Mouse (Mus musculus) urinary bladder, adult 2 months (tissue): ENCODE measurements around the gene Olfr767. TPM values are rescaled to one million over a fixed set of nuclear protein-coding genes. Genes with fewer than 3 reads are reported as not detected.
"Not testable (repeated sequence)": the region's sequence is repeated elsewhere in the genome, so short reads cannot be mapped to it uniquely, and the experiment has no call there.

Source experiments
- DNase-seq: peaks from one replicate; pipeline ENCODE4 v3.0.0; 2022; ENCODE audit warnings: low spot score
- polyA plus RNA-seq: library from polyadenylated mRNA; depleted of rRNA; stranded (reverse); fragments of >200 nt; gene quantifications from 2 replicates; pipeline ENCODE4 v1.2.3, GENCODE M21; 2012; rRNA removed

Gene Olfr767
- polyA plus RNA-seq: not detected in 2 replicates

DNA sequence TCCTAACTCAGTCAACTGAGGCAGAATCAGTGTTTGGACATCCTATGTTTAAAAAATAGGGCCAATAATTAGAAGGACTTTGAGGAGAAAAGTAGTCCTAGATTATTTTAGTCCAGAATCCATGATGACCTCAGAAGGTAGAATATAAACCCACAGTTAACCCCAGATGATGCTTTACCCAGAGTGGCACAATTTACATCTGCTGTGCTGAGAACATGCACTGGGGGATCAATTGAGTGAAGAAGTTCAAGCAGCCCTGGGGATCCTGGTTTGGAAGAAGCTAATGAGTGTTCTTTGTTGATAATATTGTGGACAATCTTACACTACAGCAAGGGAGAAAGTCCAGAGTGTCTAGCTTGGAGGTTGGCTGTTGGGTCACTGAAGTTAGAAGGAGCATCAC, at the start of gene Olfr767:
Olfr767 (minus strand) TSS at position 101 of the 400 bp plus-strand sequence.
- not testable (repeated sequence) for DNase-seq

DNA sequence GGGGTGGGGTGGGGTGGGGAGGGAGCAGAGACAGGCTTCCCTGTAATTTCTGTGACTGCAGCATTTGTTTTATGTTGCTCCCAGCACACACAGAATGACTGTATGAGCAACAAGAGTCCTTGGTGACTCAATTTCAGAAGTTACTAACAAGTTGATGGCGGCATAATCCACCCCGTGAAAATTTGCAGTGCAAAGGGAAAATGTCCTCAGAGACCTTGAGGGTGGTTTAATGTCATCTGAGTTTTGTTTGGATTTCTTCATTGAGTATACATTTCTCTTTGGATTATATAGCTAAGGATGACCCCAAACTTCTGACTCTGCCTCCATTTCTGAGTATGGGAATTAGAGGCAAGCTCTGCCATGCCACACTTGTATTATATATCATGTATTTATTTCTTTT, 35.1 kb upstream of the Olfr767 start, which contains the start of gene Olfr769:
Olfr769 (minus strand) TSS at position 101 of the 400 bp plus-strand sequence.
- no peak for DNase-seq

DNA sequence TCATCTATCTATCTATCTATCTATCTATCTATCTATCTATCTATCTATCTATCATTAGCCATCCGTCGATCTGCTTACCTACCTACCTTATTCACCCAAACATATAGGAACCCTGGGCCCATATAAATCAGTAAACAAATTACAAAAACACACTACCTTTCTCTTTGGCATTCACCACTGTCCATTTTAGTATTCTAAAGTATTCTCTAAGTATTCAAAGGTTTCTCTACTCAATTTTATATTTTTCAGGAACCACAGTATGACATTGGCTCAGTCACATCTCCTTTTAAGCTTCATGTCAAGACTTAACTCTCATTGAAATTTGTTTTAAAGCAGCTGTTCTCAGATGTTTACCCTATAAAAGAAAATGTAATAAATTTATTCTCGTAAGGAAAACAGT, 32.4 kb upstream of the Olfr767 start:
- DNase-seq: no peak

DNA sequence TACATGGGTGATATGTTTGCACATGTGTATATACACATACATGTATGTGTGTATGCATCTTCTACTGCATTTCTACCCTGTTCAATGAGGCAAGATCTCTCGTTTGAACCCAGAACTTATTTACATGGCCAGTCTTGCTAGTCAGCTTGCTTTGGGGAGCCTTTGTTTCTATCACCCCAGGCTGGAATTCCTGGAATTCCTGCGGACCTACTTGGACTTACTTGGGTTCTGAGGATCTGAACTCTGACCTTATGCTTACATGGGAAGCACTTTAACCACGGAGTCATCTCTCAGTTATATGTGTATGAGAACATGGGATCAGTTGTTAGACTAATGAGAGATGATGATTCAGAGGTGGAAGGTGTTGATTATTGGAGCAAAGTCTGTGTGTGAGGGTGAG, 18.5 kb upstream of the Olfr767 start:
- no peak for DNase-seq

DNA sequence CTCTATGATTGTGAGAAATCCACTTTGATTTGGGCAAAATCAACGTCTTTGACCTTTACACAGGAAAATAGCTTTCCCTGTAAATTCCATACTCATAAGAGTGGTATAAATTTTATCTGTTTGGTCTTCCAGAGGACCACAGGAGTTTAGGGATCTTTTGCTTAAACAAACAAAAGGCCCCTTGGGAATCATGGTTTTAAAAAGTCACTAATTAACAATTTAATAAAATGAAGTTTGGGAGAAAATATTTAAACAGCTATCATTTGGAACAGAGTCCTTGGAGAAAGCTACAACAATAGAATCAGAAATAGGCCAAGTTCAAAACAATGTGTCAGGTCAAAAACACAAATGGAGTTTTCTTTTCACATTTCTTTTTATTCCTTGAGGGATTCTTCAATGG, 16.6 kb upstream of the Olfr767 start, which contains the start of gene Olfr768:
Olfr768 (minus strand) TSS at position 101 of the 400 bp plus-strand sequence.
- no peak for DNase-seq

DNA sequence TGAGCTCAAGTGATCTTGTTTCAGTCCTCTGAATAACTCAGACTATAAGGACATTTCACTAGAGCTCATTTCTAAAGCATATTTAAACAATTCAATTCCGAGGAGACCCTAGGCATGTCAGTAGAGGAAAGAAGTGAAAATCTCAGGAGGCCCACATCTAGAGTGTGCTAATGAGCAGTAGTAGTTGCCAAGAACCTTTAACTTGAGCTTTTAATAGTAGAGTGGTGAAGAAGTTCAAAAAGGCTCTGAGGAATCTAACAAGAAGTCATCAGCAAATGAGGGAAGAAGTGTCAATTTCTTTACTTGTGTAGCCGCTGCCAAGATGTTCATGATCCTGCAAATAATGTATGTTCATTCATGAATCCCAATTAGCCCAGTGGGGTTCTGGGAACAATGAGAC, 13.8 kb downstream of the Olfr767 start, which contains the start of gene Olfr766-ps1:
Olfr766-ps1 (minus strand) TSS at position 101 of the 400 bp plus-strand sequence.
- no peak for DNase-seq

DNA sequence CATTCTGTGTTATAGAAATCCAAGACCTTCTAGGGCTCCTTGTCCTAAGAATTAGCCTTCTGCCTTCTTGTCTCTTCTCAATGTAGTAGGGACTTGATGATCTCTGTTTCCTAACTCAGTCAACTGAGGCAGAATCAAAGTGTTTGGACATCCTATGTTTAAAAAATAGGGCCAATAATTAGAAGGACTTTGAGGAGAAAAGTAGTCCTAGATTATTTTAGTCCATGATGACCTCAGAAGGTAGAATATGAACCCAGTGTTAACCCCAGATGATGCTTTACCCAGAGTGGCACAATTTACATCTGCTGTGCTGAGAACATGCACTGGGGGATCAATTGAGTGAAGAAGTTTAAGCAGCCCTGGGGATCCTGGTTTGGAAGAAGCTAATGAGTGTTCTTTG, 32.8 kb downstream of the Olfr767 start, which contains the start of gene Olfr765:
Olfr765 (minus strand) TSS at position 101 of the 400 bp plus-strand sequence.
- not testable (repeated sequence) for DNase-seq

DNA sequence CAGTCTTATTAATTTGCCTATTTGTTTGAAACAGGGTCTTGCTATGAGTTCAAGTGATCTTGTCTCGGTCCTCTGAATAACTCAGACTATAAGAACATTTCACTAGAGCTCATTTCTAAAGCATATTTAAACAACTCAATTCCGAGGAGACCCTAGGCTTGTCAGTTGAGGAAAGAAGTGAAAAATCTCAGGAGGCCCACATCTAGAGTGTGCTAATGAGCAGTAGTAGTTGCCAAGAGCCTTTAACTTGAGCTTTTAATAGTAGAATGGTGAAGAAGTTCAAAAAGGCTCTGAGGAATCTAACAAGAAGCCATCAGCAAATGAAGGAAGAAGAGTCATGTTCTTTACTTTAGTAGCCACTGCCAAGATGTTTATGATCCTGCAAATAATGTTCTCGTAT, 42.9 kb downstream of the Olfr767 start, which contains the start of gene Olfr764-ps1:
Olfr764-ps1 (minus strand) TSS at position 101 of the 400 bp plus-strand sequence.
- DNase-seq: no peak

DNA sequence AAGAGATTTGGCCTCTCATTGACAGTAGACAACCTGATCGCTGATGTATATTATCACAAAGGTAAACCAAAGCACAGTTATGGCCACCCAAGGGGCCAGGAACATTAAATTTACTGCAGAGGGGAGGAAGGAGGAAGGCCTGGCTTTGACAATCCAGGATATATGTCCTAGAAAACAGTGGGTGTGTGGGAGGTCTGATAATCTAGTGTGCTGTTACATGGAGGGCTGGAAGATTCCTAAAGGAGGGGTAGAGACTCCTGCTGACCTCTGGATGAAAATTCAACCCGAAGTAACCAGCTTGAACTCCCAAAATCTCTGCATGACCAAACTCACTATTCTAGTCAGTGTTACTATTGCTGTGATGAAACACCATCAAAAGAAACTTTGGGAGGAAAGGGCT, 54.4 kb downstream of the Olfr767 start:
- no peak for DNase-seq

DNA sequence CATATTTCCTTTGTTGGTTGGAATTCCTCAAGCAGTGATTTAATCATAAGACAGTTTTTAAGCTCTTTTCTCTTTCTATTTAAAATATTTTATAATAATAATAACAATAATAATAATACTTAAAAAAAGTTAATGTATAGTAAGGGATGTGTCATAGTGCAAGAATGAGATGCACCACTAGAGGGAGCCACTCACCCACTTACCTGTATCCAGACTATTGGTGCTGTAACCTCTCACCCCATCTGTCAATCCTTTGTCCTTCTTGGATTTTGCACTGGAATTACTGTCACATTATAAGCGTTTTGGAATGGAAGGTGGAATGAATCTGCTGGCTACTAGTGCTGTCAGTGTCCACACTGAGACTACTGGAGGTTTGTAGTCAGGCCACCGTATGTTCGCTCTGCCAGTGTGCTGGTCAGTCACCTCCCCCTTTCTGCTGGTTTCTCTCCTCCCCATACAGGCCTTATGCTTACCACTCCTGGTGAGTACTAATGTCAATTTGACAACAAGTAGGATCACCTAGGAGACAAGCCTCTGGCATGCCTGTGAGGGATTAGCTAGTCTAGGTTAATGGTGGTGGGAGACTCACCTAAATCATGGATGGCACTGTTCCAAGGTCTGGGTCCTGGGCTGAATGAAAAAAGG, 56.6 kb downstream of the Olfr767 start:
- no peak for DNase-seq

Other genes starting within 250 kb of the Olfr767 start
- 1.7 and 2.3 TPM in 2 replicates for gene Gdf11, start 191.2 kb downstream of the Olfr767 start, polyA plus RNA-seq
- gene Cd63, start 181.9 kb downstream of the Olfr767 start, polyA plus RNA-seq: 337 and 381 TPM in 2 replicates
- 24.2 and 35.0 TPM in 2 replicates for gene Rdh5, start 160.0 kb downstream of the Olfr767 start, polyA plus RNA-seq
- 286 and 328 TPM in 2 replicates for gene Bloc1s1, start 158.9 kb downstream of the Olfr767 start, polyA plus RNA-seq
- 44.5 TPM in 2 replicates for gene Itga7, start 149.1 kb downstream of the Olfr767 start, polyA plus RNA-seq
- gene Mettl7b, start 121.9 kb downstream of the Olfr767 start, polyA plus RNA-seq: 0.65 and 1.1 TPM in 2 replicates
- gene Olfr9, start 93.5 kb downstream of the Olfr767 start, polyA plus RNA-seq: not detected in 2 replicates
- not detected in 2 replicates for gene Olfr763, start 72.1 kb downstream of the Olfr767 start, polyA plus RNA-seq
- gene Olfr764-ps1, start 43.0 kb downstream of the Olfr767 start, polyA plus RNA-seq: not detected in 2 replicates
- not detected in 2 replicates for gene Olfr765, start 32.9 kb downstream of the Olfr767 start, polyA plus RNA-seq
- not detected in 2 replicates for gene Olfr766-ps1, start 13.9 kb downstream of the Olfr767 start, polyA plus RNA-seq
- not detected in 2 replicates for gene Olfr768, start 16.5 kb upstream of the Olfr767 start, polyA plus RNA-seq
- not detected in 2 replicates for gene Olfr769, start 35.0 kb upstream of the Olfr767 start, polyA plus RNA-seq
- gene Olfr770, start 56.1 kb upstream of the Olfr767 start, polyA plus RNA-seq: not detected in 2 replicates
- not detected in 2 replicates for gene Olfr771, start 81.8 kb upstream of the Olfr767 start, polyA plus RNA-seq
- gene Olfr772, start 95.0 kb upstream of the Olfr767 start, polyA plus RNA-seq: not detected in 2 replicates
- gene Olfr773, start 104.5 kb upstream of the Olfr767 start, polyA plus RNA-seq: not detected in 2 replicates
- gene Olfr774, start 153.3 kb upstream of the Olfr767 start, polyA plus RNA-seq: not detected in 2 replicates
- not detected in 2 replicates for gene Olfr775, start 165.5 kb upstream of the Olfr767 start, polyA plus RNA-seq
- gene Olfr776, start 176.2 kb upstream of the Olfr767 start, polyA plus RNA-seq: not detected in 2 replicates
- gene Olfr777, start 188.6 kb upstream of the Olfr767 start, polyA plus RNA-seq: not detected in 2 replicates
- not detected in 2 replicates for gene Olfr780, start 235.2 kb upstream of the Olfr767 start, polyA plus RNA-seq
- not detected in 2 replicates for gene Olfr781, start 245.9 kb upstream of the Olfr767 start, polyA plus RNA-seq